Mouse (Mus musculus) left cerebral cortex, postnatal 36 days (tissue): ENCODE data around the gene 3110082I17Rik. TPM values are rescaled to one million over a fixed set of nuclear protein-coding genes. Genes with fewer than 3 reads are reported as not detected.

Source experiments
- DNase-seq, 2 experiments: peaks; one replicate each; pipeline ENCODE4 v3.0.0; 2021 to 2022; ENCODE audit warnings: low spot score in 2 of 2, mixed read lengths in 1 of 2
- intact Hi-C: fragments of 180-260 bp; cut with DNase I; formaldehyde crosslinking; loops from one replicate; pipeline ENCODE4 v1.15.1; 2025
- total RNA-seq, 2 experiments: library from RNA; stranded (reverse); gene quantifications; 2 replicates each; pipeline ENCODE4 v1.2.3; 2021

3110082I17Rik gene
- total RNA-seq, 2 experiments from 2014 or later = 15.3 to 17.0 TPM

DNA sequence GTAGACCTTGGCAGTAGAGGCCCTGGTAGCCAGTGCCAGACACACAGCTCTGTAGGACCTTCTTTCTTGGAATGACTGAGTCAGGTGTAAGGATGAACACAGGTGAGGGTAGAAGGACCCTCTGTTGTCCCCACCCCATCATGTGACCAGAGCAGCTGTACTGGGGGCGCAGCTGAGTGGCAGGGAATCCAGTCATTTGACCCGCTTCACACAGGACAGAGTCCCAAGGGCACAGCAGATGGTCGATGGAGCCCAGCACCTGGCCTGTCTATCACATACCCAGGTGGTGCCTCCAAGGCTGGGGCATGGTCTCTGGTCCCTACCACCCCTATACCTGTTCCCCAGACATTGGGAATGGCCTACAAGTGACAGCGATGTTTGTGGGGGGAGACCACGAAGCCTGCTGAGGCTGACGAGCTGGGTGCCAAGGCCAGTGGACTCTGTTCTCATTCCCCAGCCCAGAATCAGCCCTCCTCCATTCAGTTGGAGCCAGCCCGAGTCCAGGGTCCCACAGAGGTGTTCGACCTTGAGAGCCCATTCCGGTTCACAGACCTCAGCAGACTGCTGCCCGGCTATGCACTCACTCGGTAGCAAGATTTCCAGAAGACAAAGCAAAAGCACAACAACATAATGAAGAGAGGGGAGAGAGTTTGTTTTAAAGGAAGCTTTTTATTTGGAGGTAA is 91.5 kb downstream of the 3110082I17Rik start:
- intact Hi-C loops = no loop called here

DNA sequence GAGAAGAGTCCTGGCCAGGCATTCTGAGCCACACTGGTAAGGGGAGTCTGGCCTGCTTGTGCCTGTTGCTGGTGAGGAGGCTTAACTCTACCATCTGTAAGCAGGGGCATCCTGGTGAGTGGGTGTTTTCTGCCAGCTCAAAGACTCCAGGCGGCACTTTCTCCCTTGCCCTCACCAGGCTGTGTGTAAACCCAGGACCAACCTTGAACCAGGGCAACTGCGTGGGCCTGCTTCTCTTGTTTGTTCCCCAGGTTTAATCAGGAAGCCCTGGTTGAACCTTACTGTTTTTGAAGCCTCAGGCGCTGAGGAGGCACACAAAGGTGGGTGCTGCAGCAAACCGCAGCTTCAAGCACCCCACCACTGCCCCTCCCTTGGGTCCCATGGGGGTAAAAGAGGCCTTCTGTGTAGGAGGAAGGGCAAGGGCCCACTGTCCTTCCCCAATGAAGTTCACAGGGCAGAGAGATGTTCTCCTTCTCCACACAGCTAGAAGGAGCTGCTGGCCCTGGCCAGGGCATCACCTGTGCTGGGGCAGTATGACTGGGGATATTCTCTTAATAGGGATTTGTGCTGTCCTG is 92.4 kb downstream of the 3110082I17Rik start:
- intact Hi-C loops = no loop called here

More for the DNA sequence above, 91.5 kb downstream of the 3110082I17Rik start:
- DNase-seq = no peak

DNA sequence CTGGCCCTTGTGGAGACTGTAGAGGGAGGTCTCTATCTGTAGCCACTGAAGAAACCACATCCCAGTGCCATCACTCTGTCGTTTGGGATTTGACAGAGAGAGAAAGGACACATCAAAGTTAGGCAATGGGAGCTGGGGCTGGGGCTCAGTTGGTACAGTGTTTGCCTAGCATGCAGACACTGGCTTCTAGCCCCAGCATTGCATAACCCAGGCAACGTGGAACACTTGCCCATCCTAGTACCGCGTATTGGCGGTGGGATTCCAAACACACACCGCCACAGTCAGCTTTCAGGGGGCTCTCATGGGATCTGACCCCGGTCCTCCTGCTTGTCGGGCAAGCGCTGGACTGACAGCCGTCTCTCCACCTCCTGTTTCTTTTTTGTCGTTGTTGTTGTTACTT is 93.8 kb downstream of the 3110082I17Rik start:
- no peak for DNase-seq
- intact Hi-C loops = no loop called here

More for the DNA sequence above, 92.4 kb downstream of the 3110082I17Rik start:
- no peak for DNase-seq

DNA sequence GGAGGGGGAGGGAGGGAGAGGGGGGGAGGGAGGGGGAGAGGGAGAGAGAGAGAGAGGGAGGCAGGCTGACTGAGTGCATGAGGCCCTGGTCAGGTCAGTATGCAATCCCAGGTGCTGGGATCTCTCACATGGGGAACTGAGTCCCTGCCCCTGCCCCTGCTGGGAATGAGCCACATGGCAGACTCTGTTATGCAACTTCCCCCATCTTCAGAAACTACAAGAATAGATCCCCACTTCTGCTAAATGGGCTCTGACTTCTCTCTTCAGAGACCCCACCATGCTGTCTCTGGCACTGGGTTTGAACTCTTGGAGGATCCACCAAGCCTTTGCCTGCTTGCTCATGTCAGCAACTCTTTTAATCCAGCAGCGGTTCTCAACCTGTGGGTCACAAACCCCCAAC is 94.5 kb downstream of the 3110082I17Rik start:
- intact Hi-C loops = loop anchor here (2.0 kb wide), 1 partner anchor 103 kb away; no protein-coding TSS in a partner anchor
- DNase-seq = no peak

DNA sequence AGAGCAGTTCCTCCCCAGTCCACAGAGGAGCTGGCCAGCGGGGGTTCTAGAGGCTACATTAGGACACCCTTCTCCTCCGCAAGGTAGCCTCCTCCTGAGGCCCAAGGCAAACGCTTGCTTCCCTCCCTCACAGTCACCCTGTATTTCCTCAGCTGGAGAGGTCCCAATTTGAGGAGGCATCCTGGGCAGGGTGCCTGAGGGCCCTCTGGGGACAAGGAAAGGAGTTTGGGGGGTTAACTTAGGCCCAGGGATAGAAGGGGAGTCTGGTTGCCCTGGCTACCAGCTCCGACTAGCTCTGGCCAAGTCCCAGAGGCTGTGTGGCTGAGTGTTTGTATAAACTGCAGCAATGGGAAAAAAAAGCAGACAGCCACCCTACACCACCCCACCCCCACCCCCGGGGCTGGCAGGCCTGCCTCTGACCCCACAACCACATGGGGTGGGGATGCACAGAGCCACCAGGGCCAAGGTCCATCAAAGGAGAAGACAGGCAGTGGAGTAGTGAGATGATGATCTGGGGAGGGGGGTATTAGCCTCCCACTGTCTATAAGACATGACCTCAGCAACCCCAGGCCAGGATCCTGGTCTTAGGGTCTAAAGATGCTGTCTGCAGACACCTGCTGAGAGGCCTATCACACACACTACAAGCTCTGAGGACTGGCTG is 95.3 kb downstream of the 3110082I17Rik start:
- intact Hi-C loops = loop anchor here (1.0 to 2.0 kb wide), 2 partner anchors 34 to 104 kb away; no protein-coding TSS in a partner anchor
- DNase-seq = no peak

DNA sequence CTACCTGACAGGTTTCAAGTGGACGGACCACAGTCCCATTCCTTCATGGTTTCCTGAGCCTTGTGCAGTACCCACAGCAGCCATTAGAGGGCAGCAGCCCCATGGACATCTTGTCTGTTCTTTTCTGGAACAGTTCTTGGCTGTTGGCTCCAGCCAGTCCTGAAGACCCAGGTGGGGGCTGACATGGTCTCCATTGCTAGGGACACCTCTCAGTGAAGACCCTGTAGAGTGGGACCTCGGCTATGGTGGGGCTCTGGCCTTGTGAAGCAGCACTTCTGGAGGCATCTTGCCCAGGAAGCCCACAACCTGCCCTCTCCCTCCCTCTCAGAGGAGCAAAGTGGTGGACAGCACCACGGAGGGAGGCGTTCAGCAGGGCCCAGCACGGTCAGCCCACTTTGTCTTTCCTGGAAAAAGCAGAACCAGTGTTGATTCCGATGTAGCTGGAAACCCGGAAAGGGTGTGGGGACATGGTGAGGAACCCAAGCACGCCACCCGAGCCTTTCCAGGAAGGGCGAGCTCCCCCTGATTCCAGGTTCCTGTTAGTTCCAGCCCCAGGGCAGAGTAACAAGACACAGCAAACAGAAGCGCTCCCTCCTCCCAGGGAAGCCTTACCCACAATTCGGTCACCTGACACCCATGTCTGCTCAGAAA is 95.9 kb downstream of the 3110082I17Rik start:
- intact Hi-C loops = loop anchor here (1.0 to 2.0 kb wide), 2 partner anchors 35 to 104 kb away; no protein-coding TSS in a partner anchor
- peak; percentile 85 to 89 for DNase-seq

DNA sequence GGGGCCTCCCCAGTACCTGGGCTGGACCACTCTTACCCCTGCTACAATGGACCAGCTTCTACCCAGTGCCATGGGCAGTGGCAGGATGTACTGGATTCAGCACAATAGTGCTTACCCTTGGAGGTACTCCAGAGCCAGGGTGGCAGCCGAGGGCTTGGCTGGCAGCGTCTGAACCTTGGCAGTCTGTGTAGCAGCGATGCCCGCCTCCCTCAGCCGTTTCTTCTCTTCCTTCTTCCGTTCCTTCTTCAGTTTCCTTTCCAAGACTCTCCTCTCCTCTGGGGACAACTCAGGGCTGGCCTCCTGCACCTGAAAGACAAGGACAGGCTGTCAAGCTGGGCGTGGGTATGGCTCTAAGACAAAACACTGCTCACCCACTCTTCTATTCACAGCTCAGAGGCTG is 96.5 kb downstream of the 3110082I17Rik start:
- intact Hi-C loops = loop anchor here (1.0 to 2.0 kb wide), 2 partner anchors 35 to 105 kb away; no protein-coding TSS in a partner anchor
- DNase-seq = no peak

DNA sequence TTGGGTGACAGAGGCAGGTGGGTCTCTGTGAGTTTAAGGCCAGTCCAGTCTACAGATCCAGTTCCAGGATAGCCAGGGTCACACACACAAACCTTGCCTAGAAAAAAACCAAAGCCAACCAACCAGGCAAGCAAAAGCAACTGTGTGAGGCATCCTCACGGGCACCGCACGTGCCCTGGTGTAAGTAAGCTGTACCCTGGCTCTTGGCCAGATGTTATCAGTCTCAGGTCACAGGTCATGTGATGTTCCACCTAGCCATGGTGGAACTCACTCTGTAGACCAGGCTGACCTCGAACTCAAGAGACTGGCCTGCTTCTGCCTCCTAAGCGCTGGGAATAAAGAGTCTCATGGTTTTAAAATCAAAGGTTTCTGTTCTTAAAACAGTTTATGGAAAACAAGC is 101.1 kb downstream of the 3110082I17Rik start:
- intact Hi-C loops = no loop called here
- DNase-seq = no peak

DNA sequence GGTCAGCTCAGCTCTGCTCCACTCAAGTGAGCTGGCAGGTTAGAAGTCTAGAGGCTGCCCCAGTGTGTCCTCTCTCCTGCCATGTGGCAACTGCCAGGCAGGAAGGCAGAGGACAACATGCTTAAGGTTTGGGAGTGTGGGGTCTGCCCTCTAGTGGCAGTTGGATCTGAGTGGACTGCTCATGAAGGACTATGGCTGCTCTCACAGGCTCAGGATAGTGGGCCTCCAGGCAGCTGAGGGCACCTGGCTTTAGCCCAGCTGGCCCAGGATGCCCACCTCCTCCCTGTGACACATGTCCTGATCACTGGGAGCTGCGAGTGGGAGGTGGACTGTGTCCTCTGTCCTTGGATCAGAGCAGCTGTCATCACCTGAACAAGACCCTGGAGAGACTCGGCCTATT is 101.7 kb downstream of the 3110082I17Rik start:
- intact Hi-C loops = no loop called here
- DNase-seq = no peak

DNA sequence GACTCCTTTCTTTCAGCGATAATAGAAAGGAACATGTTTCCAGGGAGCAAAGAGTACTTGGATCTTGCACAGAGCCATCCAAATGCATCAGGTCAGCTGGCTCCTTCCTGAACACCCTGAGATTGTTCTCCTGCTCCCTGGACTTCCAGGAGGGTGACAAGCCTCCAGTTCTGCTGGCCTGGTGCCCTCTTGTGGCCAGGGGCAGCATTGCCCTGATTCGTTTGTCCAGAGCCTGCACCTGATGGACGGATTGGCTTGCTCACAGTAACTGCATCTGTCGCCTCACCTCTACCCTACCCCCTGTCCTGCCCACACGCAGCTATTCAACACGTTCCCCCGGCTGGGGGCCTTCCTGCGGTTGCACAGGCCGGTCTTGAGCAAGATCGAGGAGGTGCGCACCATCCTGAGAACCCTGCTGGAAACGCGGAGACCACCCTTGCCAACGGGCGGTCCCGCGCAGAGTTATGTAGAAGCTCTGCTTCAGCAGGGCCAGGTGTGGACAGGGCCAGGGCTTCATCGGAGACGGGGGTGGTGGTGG is 105.0 kb downstream of the 3110082I17Rik start:
- intact Hi-C loops = no loop called here
- DNase-seq = peak; percentile 69 to 73

DNA sequence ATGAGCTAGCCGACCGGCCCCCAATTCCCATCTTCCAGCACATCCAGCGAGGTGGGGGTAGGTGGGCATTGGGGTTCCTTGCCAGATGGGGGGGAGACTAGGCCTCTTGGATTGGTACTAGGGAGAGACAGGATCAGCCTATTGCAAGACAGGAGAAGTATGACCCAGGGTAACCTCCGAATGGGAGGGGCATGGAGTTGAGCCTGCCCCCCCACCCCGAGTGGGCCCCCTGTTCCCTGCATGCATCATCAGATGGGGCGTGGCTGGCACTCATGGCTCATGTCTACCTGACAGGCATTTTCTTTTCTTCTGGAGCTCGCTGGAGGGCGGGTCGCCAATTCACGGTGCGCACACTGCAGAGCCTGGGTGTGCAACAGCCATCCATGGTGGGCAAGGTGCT is 106.4 kb downstream of the 3110082I17Rik start:
- intact Hi-C loops = no loop called here
- no peak for DNase-seq

DNA sequence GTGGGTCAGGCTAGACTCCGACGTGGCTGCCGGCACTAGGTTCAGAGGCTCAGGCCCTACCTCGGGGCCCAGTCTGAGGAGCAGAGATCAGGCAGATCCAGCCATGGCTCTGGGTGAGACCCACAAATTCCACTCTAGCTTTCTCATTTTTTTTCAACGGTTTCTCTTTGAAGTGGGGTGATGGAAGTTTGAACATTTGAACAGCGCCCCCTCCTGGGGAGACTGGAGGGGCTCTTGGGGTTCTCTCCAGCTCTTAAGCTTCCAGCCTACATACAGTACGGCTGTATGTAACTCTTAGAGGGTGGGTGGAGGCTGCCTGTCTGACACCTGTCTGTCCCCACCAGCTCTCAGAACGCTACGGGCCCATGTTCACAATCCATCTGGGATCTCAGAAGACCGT is 106.8 kb downstream of the 3110082I17Rik start:
- intact Hi-C loops = no loop called here
- DNase-seq = no peak

DNA sequence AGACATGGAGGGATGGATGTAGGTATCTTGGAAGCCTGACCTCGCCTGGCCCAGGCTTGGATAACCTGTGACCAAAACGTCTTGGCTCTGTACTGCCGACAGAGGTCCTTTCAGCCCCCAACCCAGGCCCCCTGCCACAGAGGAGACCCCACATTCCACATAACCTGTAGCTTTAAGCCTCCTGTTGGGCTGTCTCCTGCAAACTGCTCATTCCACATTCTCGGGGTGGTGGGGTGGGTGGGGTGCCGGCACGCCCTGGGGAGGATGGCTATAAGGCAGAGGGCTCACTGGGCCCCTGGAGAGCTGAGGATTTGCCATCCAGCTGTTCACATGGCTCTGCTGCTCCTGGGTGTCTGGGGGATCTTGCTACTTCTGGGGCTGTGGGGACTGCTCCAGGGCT is 108.0 kb downstream of the 3110082I17Rik start, which contains the start of gene Cyp2w1:
Cyp2w1 (plus strand) TSS at position 301 of the 400 bp plus-strand sequence.
- intact Hi-C loops = no loop called here
- no peak for DNase-seq

DNA sequence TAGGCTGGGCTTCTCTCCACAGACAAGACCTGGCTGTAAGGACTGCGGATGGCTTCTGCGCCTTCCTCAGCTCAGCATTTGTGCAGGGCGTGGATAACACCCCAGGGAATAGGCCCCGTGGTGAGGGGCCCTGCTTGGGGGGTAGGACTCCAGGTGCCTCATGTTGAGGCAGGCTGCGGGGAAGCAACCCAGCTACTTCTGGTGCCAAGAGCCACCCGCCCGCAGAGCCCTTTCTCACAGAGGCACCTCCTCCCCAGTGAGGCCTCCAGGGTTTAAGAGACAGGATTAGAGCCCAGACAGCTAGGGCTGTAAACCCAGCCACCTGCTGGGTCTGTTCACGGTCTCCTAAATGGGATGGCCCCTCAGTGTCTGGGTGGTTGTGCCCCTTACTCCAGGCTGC is 108.7 kb downstream of the 3110082I17Rik start:
- DNase-seq = no peak
- intact Hi-C loops = no loop called here

DNA sequence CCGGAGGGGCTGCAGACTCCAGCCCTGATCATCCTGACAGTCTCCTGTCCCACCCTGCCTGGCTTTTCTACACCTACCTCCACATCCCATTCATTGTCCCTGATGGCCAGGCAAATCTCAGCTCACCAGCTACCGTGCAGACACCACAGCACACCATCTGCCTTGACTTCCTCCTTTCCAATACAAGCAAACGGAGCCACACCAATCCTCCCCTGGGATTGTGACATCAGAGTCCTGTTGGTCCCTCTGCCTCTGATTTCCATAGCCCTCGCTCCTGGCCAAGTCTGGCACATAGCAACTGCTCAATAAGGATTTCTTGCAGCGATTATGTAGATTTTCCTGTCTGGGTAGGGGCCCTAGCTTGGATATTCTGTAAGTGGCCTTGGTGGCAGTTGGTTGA is 109.2 kb downstream of the 3110082I17Rik start, which contains the start of gene Cox19:
Cox19 (minus strand) TSS at position 285 of the 400 bp plus-strand sequence.
- no peak for DNase-seq
- intact Hi-C loops = no loop called here

DNA sequence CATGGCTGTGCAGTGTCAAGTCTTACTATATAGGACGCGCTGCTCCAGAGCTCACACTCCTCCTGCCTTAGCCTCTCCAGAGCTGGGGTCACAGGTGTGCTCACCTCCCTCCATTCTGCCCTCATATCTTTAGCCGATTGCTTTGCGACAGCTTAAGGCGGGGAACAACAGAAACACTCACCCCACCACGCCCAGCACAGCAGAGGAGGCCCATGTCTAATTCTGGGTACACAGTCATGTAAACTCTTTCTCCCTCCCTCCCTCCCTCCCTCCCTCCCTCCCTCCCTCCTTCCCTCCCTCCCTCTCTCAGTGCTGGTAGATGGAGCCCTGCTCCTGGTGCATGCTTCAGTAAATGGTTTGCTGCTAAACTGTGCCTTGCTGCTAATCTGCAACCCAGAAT is 110.6 kb downstream of the 3110082I17Rik start:
- intact Hi-C loops = no loop called here
- DNase-seq = no peak

DNA sequence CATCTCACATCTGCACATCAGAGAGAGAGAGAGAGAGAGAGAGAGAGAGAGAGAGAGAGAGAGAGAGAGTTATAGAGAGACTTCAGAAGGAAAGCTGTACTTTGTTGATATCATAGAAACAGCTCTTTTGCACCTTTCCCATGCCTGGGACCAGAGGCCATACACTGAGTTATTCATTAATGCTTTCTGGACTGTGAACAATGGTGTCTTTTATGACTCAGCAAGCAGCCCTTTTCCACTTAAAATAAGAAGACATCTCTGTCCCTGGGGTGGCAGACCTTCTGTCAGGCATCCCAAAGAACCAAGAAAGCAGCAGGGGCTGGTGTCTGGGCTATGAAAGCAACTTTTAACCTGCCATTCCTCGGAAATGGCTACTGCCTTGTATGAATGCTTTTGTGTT is 113.1 kb downstream of the 3110082I17Rik start:
- DNase-seq = no peak
- intact Hi-C loops = no loop called here

DNA sequence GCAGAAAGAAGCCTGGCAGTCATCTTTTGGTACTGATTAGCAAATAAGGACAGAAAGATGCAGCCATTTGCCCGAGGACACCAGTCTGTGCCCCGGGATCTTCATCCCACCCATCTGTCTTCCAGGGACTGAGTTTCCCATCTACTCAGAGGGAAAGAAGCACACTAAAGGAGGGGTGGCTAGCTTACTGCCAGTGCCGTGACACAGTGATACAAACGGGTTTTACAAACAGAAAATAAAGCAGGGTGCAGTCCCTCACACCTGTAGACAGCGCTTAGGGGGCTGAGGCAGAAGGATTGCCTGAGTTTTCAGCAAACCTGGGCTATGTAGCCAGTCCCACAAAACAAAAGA is 115.0 kb downstream of the 3110082I17Rik start:
- intact Hi-C loops = no loop called here
- no peak for DNase-seq

DNA sequence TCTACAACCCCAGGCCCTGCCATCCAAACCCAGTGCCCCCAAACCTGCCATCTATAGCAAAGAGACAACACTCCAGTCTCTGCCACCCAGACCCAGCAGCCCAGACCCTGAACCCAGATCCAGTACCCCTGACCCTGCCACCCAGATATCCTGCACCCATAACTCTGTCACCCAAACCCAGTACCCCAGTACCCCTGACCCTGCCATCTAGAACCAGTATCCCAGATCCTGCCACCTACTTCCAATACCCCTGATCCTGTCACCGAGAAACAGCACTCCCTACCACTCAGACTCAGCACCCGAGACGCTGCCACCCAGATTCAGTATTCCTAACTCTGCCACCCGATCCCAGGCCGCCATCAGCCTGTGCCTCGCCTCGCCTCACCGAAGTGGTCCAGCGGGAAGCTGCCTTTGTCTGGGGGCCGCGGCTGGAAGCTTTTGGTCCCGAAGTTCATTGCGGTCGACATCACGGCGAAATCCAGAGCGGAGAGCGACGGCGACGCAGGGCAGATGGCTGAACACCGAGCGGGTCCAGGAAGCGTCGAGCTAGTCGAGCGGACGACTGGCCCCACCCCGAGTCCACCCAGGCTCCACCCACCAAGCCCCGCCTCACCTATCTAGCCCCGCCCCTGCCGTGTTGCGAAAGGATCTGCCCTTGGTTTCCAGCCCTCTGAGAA is 115.5 kb downstream of the 3110082I17Rik start:
- intact Hi-C loops = no loop called here

More for the DNA sequence above, 115.5 kb downstream of the 3110082I17Rik start:
- peak; percentile 90 for DNase-seq
